Mouse (Mus musculus) stomach, embryonic 14.5 days (tissue): ENCODE data around the gene Myh3. TPM values are rescaled to one million over a fixed set of nuclear protein-coding genes. Genes with fewer than 3 reads are reported as not detected.

Source experiments
- ATAC-seq: fragments of 200-750 bp; cut with Nextera tagmentation; 2 replicates; pipeline ENCODE4 v1.8.0; 2017; ENCODE audit warnings: low read depth, moderate TSS enrichment; ENCODE audit not compliant: insufficient number of reproducible peaks, insufficient read depth, low FRiP score
- H3K27ac ChIP-seq: fragments of 300-500 bp; sonication (generic); 2 replicates; pipeline ENCODE4 v1.5.1; 2014; ENCODE audit warnings: mild to moderate bottlenecking, low read length, moderate library complexity, mixed read lengths
- H3K27me3 ChIP-seq: fragments of 300-500 bp; sonication (generic); 2 replicates; pipeline ENCODE4 v1.6.1; 2014; ENCODE audit warnings: low read length, control low read depth, mixed read lengths; ENCODE audit not compliant: control insufficient read depth, insufficient read depth
- H3K36me3 ChIP-seq: fragments of 300-500 bp; sonication (generic); 2 replicates; pipeline ENCODE4 v1.6.1; 2014; ENCODE audit warnings: mild to moderate bottlenecking, control low read depth, low read length, moderate library complexity, mixed read lengths; ENCODE audit not compliant: control insufficient read depth, insufficient read depth
- H3K4me1 ChIP-seq: fragments of 300-500 bp; sonication (generic); 2 replicates; pipeline ENCODE4 v1.6.1; 2014; ENCODE audit warnings: low read length, control low read depth, mixed read lengths; ENCODE audit not compliant: control insufficient read depth, insufficient read depth
- H3K4me2 ChIP-seq: fragments of 300-500 bp; sonication (generic); replicated peaks from 2 replicates; pipeline ENCODE4 v1.6.1; 2014; ENCODE audit warnings: low read depth, low read length, control low read depth
- H3K4me3 ChIP-seq: fragments of 300-500 bp; sonication (generic); 2 replicates; pipeline ENCODE4 v1.5.1; 2014; ENCODE audit warnings: low read depth, low read length, control low read depth
- H3K9ac ChIP-seq: fragments of 300-500 bp; sonication (generic); replicated peaks from 2 replicates; pipeline ENCODE4 v1.6.1; 2014; ENCODE audit warnings: low read depth, mild to moderate bottlenecking, control low read depth, low read length, moderate library complexity, mixed read lengths
- H3K9me3 ChIP-seq: fragments of 300-500 bp; sonication (generic); 2 replicates; pipeline ENCODE4 v1.6.1; 2016; ENCODE audit warnings: low read depth, low read length, control low read depth; ENCODE audit not compliant: control insufficient read depth
- WGBS: fragments of 180-500 bp; shearing (Covaris S2); extraction: QIAGEN DNeasy Blood & Tissue Kit; methylation state at CpG from one replicate; pipeline ENCODE4 v1.1.7; 2014; 5-methylcytosine and 5-hydroxymethylcytosine counted together
- polyA plus RNA-seq: library from polyadenylated mRNA; unstranded; fragments of >200 nt; fragmentation: Nextera tagmentation; extraction: Ambion mirVana; gene quantifications from 2 replicates; pipeline ENCODE4 v1.2.1, GENCODE M21; 2014

The Myh3 gene
- polyA plus RNA-seq, 1 experiment from 2014 or later: 0.20 TPM

DNA sequence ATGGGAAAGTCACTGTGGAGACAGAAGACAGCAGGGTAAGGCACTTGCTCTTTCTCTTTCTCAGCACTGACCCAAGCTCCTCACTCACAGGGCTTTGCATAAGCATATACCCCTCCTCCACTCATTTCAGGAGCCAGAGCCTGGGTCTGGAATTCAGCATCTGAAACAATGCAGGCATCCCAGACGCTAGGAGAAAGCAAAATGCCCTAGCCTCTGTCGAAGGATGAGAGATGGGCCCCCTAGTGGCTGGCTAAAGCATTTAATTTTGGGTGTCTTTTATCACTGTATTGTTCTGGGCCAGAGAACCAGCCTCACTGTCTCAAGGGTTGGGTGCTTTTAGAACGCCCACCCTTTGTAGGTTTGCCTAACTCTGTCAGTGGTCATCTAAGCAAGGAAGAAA lies 2.1 kb downstream of the Myh3 start:
- ATAC-seq: peak; percentile 24; the same call in 1 of the 2 replicates
- H3K4me1 ChIP-seq: 0 out of 2 replicates have a peak, but pooled peaks cover 3% of the 10 kb centered on the region
- H3K9ac ChIP-seq: no peak overlapping the region
- H3K27me3 ChIP-seq: 0 out of 2 replicates have a peak, but pooled peaks cover 2% of the 10 kb centered on the region
- H3K36me3 ChIP-seq: no peaks in the 10 kb centered on the region
- H3K4me2 ChIP-seq: no peak overlapping the region
- H3K4me3 ChIP-seq: no peak overlapping the region
- WGBS: 9% methylated on average over 3 of the region's 3 CpGs
- no peaks in the 10 kb centered on the region for H3K9me3 ChIP-seq
- H3K27ac ChIP-seq: no peak overlapping the region

DNA sequence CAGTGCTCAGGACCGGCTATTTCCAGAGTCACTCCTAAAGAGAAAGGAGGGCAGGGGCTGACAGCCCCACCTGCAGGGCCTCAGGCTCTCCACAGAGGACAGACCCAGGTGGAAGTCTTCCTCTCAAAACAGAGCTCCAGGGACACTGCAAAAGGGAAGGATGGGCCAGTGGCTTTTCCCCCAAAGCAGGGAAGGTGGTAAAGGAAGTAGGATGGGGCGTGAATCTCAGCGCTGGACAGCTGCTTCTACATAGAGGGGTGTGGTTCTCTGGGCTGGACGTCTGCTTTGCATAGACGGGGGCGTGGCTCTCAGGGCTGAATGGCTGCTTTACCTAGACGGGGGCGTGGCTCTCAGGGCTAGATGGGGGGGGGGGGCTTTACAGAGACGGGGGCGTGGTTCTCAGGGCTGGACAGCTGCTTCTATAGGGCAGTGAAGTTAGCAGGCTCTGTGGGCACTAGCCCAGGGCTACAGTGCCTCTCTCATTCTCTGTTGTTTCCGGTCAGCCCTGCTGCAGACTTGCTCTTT lies 3.1 kb downstream of the Myh3 start:
- no peaks in the 10 kb centered on the region for H3K9me3 ChIP-seq
- 5% methylated on average over 11 of the region's 11 CpGs for WGBS
- no peak overlapping the region for H3K9ac ChIP-seq
- no peak overlapping the region for H3K4me3 ChIP-seq
- no peak overlapping the region for H3K27ac ChIP-seq
- H3K4me1 ChIP-seq: 0 out of 2 replicates have a peak, but pooled peaks cover 3% of the 10 kb centered on the region
- 0 out of 2 replicates have a peak, but pooled peaks cover 2% of the 10 kb centered on the region for H3K27me3 ChIP-seq
- ATAC-seq: peak; percentile 84
- H3K36me3 ChIP-seq: no peaks in the 10 kb centered on the region
- no peak overlapping the region for H3K4me2 ChIP-seq

DNA sequence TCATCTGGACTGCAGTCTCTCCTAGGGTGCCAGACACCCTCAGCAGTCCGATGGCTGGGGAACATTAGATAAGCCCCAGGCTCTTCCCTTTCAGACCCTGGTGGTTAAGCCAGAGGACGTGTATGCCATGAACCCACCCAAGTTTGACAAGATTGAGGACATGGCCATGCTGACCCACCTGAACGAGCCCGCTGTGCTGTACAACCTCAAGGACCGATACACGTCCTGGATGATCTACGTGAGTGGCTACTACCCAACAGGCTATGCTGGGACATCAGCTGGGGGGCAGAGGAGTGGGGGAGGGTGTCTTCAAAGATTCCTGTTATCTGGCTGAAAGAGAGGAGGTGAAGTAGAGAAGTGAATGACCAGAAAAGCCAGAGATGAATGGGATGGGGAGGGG lies 4.1 kb downstream of the Myh3 start:
- Histone ChIP-seq H3K27me3 (0 out of 2 replicates have a peak, but pooled peaks cover 2% of the 10 kb centered on the region), H3K9me3 (no peaks in the 10 kb centered on the region)

DNA sequence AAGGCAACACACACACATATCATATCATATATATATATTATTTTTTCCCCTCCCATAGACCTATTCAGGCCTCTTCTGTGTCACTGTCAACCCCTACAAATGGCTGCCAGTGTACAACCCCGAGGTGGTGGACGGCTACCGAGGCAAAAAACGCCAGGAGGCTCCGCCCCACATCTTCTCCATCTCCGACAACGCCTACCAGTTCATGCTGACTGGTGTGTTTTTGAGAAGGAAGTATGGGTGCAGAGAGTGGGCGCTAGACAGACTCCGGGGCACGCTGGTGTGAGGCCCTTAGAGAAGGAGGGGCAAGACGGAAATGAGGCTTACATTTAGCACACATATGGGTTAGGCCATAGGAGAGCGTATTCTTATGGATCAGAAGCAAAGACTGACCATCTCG lies 4.7 kb downstream of the Myh3 start:
- 79% methylated on average over 13 of the region's 13 CpGs for WGBS

More for the DNA sequence above, 4.1 kb downstream of the Myh3 start:
- H3K4me1 ChIP-seq: 0 out of 2 replicates have a peak, but pooled peaks cover 3% of the 10 kb centered on the region
- no peak for ATAC-seq
- 80% methylated on average over 7 of the region's 7 CpGs for WGBS
- no peak overlapping the region for H3K4me2 ChIP-seq
- H3K36me3 ChIP-seq: no peaks in the 10 kb centered on the region
- H3K9ac ChIP-seq: no peak overlapping the region
- H3K27ac ChIP-seq: no peak overlapping the region
- no peak overlapping the region for H3K4me3 ChIP-seq

DNA sequence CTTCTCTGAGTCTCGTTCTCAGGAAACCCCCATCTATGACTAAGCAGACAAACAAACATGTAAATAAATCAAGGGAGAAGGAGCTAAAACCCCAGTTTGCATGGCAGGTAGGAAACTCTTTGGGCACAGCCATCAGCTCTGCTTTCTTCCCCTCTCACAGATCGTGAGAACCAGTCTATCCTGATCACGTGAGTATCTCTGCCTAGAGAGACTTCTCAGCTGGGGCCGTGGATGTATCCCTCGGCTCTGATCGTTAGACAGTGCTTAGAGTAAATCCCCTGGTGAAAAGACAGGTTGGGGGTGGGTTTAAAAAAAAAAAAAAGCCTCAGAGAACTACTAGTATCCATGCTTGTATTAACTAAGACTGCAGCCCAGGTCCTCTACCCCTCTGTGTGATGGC lies 5.1 kb downstream of the Myh3 start:
- H3K9me3 ChIP-seq: no peaks in the 10 kb centered on the region
- no peaks in the 10 kb centered on the region for H3K36me3 ChIP-seq
- 67% methylated on average over 6 of the region's 6 CpGs for WGBS
- no peak overlapping the region for H3K9ac ChIP-seq
- ATAC-seq: no peak
- 0 out of 2 replicates have a peak, but pooled peaks cover 2% of the 10 kb centered on the region for H3K27me3 ChIP-seq
- H3K4me3 ChIP-seq: no peak overlapping the region
- H3K4me2 ChIP-seq: no peak overlapping the region
- 0 out of 2 replicates have a peak, but pooled peaks cover 3% of the 10 kb centered on the region for H3K4me1 ChIP-seq
- no peak overlapping the region for H3K27ac ChIP-seq

More for the DNA sequence above, 4.7 kb downstream of the Myh3 start:
- Histone ChIP-seq H3K9me3 (no peaks in the 10 kb centered on the region), H3K27me3 (0 out of 2 replicates have a peak, but pooled peaks cover 2% of the 10 kb centered on the region), H3K27ac (no peak overlapping the region), H3K9ac (no peak overlapping the region), H3K4me3 (no peak overlapping the region), H3K36me3 (no peaks in the 10 kb centered on the region), H3K4me2 (no peak overlapping the region), H3K4me1 (0 out of 2 replicates have a peak, but pooled peaks cover 3% of the 10 kb centered on the region)
- no peak for ATAC-seq

DNA sequence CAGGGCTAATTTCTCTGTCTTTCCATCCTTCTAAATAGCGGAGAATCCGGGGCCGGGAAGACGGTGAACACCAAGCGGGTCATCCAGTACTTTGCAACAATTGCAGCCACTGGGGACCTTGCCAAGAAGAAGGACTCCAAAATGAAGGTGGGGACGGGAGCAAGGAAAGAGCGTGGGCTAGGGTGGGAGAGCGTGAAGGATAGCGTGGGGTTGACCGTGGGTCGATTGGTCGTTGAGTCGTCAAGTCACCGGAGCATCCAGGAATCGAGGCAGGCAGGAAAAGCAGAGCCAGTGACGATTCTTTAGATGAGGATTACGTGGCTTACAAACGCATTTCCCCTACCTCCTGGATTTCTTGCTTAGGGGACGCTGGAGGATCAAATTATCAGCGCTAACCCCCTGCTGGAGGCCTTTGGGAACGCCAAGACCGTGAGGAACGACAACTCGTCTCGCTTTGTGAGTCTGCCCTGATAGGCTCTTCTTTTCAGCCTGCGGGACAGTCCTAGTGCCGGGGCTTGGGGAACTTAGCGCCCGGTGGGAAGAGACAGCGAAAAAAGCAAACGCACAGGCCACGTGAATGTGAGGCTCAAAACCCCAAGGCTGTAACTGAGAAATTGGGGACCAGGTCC lies 5.7 kb downstream of the Myh3 start:
- H3K4me1 ChIP-seq: 0 out of 2 replicates have a peak, but pooled peaks cover 3% of the 10 kb centered on the region
- 38% methylated on average over 32 of the region's 32 CpGs for WGBS
- H3K9me3 ChIP-seq: no peaks in the 10 kb centered on the region
- no peak overlapping the region for H3K27ac ChIP-seq
- H3K27me3 ChIP-seq: 0 out of 2 replicates have a peak, but pooled peaks cover 2% of the 10 kb centered on the region
- no peak overlapping the region for H3K9ac ChIP-seq
- no peaks in the 10 kb centered on the region for H3K36me3 ChIP-seq
- H3K4me3 ChIP-seq: no peak overlapping the region
- ATAC-seq: no peak
- H3K4me2 ChIP-seq: no peak overlapping the region

DNA sequence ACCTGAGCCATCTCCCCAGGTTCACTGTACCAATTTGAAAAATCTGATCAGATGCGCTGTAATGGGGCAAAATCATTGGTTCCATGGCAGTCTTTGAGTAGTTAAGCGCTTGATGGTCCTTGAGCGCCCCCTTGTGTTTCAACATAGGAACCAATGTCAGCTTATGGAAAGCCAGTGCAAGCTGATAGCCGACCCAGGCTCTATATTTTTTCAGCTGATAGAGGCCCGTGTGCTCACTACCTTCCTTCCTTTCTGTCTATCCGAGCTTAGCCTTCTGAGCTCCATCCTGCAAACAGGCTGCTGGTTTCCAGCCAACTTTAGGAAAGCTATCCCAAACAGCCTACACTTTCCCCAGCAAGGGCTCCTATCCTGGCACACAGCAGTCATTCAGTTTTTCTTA lies 7.4 kb downstream of the Myh3 start:
- H3K9ac ChIP-seq: no peak overlapping the region; the same call in 1 of the 2 replicates
- H3K4me2 ChIP-seq: no peak overlapping the region
- WGBS: 6% methylated on average over 6 of the region's 6 CpGs
- no peak overlapping the region for H3K4me3 ChIP-seq
- no peaks in the 10 kb centered on the region for H3K36me3 ChIP-seq
- no peak overlapping the region for H3K27ac ChIP-seq
- 0 out of 2 replicates have a peak, but pooled peaks cover 2% of the 10 kb centered on the region for H3K27me3 ChIP-seq
- H3K4me1 ChIP-seq: 0 out of 2 replicates have a peak, but pooled peaks cover 3% of the 10 kb centered on the region
- no peaks in the 10 kb centered on the region for H3K9me3 ChIP-seq
- ATAC-seq: 0 out of 2 replicates have a peak, but pooled peaks have one; percentile 15

DNA sequence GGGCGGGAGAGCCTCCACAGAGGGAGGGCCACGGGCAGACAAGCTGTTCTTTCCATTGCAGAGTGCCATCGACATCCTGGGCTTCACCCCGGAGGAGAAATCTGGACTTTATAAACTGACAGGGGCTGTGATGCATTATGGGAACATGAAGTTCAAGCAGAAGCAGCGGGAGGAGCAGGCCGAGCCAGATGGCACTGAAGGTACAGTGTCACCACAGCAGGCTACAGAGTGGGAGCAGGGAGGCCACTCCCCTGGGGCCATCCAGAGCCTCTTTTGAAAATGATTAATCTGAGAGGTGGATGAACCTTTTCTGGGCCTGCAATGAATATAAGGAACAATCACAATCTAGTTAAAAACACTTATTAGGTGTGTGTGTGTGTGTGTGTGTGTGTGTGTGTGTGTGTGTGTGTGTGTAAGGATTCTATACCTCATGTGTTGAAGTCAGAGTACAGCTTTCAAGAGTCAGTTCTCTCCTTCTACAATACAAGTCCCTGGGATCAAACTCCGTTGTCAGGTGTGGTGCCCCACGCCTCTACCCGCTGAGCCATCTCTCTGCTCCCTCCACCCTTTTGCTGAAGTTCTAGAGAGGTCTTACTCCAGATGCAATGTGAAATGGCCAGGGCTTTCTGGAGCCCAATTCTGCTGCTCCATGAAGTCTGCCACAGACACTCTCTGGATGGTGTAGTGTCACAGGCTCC lies 8.5 kb downstream of the Myh3 start:
- WGBS: 42% methylated on average over 9 of the region's 9 CpGs
- no peaks in the 10 kb centered on the region for H3K4me1 ChIP-seq
- H3K27me3 ChIP-seq: 0 out of 2 replicates have a peak, but pooled peaks cover 2% of the 10 kb centered on the region
- no peaks in the 10 kb centered on the region for H3K9me3 ChIP-seq
- H3K4me2 ChIP-seq: no peak overlapping the region
- no peak overlapping the region for H3K4me3 ChIP-seq
- ATAC-seq: no peak
- H3K27ac ChIP-seq: no peak overlapping the region
- no peak overlapping the region for H3K9ac ChIP-seq
- no peaks in the 10 kb centered on the region for H3K36me3 ChIP-seq
